Mouse (Mus musculus) urinary bladder, adult 2 months (tissue): Measurements from ENCODE around the gene Fads6. TPM values are rescaled to one million over a fixed set of nuclear protein-coding genes. Genes with fewer than 3 reads are reported as not detected.

Experiments used
- polyA plus RNA-seq: library from polyadenylated mRNA; depleted of rRNA; stranded (reverse); fragments of >200 nt; gene quantifications from 2 replicates; pipeline ENCODE4 v1.2.3, GENCODE M21; 2012; rRNA removed

Fads6 gene
- polyA plus RNA-seq, 1 experiment = 0.99 TPM

Other genes starting within 250 kb of the Fads6 start
- gene Cd300ld3, start 249.3 kb downstream of the Fads6 start, polyA plus RNA-seq = 16.9 and 17.1 TPM in 2 replicates
- gene Cd300e, start 235.5 kb downstream of the Fads6 start, polyA plus RNA-seq = 0.04 and 0.15 TPM in 2 replicates
- gene Rab37, start 206.2 kb downstream of the Fads6 start, polyA plus RNA-seq = 0.77 and 0.94 TPM in 2 replicates
- 0.52 and 1.5 TPM in 2 replicates for gene Cd300lf, start 163.7 kb downstream of the Fads6 start, polyA plus RNA-seq
- 67.7 and 76.3 TPM in 2 replicates for gene Slc9a3r1, start 134.3 kb downstream of the Fads6 start, polyA plus RNA-seq
- 7.0 and 9.4 TPM in 2 replicates for gene Tmem104, start 110.2 kb downstream of the Fads6 start, polyA plus RNA-seq
- 27.5 and 32.2 TPM in 2 replicates for gene Nat9, start 109.8 kb downstream of the Fads6 start, polyA plus RNA-seq
- gene Grin2c, start 30.4 kb downstream of the Fads6 start, polyA plus RNA-seq = 0.74 and 1.0 TPM in 2 replicates
- 10.9 and 11.6 TPM in 2 replicates for gene Fdxr, start 20.6 kb downstream of the Fads6 start, polyA plus RNA-seq
- gene Otop2, start 9.5 kb upstream of the Fads6 start, polyA plus RNA-seq = not detected in 2 replicates
- gene Ush1g, start 24.4 kb upstream of the Fads6 start, polyA plus RNA-seq = not detected in 2 replicates
- not detected in 2 replicates for gene Otop3, start 37.1 kb upstream of the Fads6 start, polyA plus RNA-seq
- gene Hid1, start 70.1 kb upstream of the Fads6 start, polyA plus RNA-seq = 28.4 and 30.5 TPM in 2 replicates
- 10.8 and 11.9 TPM in 2 replicates for gene Cdr2l, start 84.3 kb upstream of the Fads6 start, polyA plus RNA-seq
- gene Mrpl58, start 106.1 kb upstream of the Fads6 start, polyA plus RNA-seq = 89.3 and 89.6 TPM in 2 replicates
- 561 and 600 TPM in 2 replicates for gene Atp5h, start 122.3 kb upstream of the Fads6 start, polyA plus RNA-seq
- gene Kctd2, start 122.5 kb upstream of the Fads6 start, polyA plus RNA-seq = 35.6 TPM in 2 replicates
- 0.04 and 0.09 TPM in 2 replicates for gene Trim80, start 142.9 kb upstream of the Fads6 start, polyA plus RNA-seq
- gene Slc16a5, start 164.8 kb upstream of the Fads6 start, polyA plus RNA-seq = 0.83 and 1.1 TPM in 2 replicates
- gene Armc7, start 178.0 kb upstream of the Fads6 start, polyA plus RNA-seq = 6.9 and 7.0 TPM in 2 replicates
- 70.9 and 80.1 TPM in 2 replicates for gene Nt5c, start 194.2 kb upstream of the Fads6 start, polyA plus RNA-seq
- gene Jpt1, start 216.7 kb upstream of the Fads6 start, polyA plus RNA-seq = 89.2 and 102 TPM in 2 replicates
- 274 and 303 TPM in 2 replicates for gene Sumo2, start 238.6 kb upstream of the Fads6 start, polyA plus RNA-seq